8 mouse cellular contexts compared by ENCODE assay signal in the genomic region with DNA sequence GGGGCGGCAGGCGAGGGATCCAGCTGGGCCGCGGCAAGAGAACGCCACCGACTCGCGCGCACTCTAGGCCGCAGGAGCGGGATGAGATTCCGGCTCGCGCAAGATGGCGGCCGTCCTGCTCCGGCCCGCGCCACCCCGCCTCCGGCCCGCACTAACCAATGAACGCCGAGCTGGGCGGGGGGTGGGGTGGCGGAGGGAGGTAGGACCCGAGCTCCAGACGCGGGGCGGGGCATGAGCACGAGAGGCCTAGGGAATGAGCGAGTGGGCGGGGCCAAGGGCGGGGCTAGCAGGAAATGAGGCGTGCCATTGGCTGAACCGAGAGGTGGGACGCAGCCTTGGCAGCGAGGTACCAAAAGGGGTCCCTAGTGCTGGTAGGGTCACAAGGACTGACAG. TPM values are rescaled to one million over a fixed set of nuclear protein-coding genes. Genes with fewer than 3 reads are reported as not detected.
DNase-seq lines count a peak whose midpoint lies in the region; ATAC-seq and TF ChIP-seq lines count a peak whose summit lies in the region.

A gene (minus strand): TSS at position 105 of the 393 bp plus-strand sequence.

- peak within 1 kb of the TSS; percentile 94 for H3K4me3 ChIP-seq in bone marrow, adult 2 months (replicated peaks; ENCODE audit: control insufficient read depth, low read depth, low read length)
- peak within 1 kb of the TSS; percentile 88 for H3K4me3 ChIP-seq in embryonic facial prominence, embryonic 15.5 days (replicated peaks)
- peak within 1 kb of the TSS; percentile 98 for H3K4me3 ChIP-seq in heart, embryonic 10.5 days
- H3K4me3 ChIP-seq in kidney, embryonic 15.5 days (replicated peaks) = peak within 1 kb of the TSS; percentile 98

- no peaks in the 10 kb centered on the region for H3K9me3 ChIP-seq in embryonic facial prominence, embryonic 15.5 days (replicated peaks)
- H3K9me3 ChIP-seq in heart, embryonic 10.5 days = no peaks in the 10 kb centered on the region
- no peaks in the 10 kb centered on the region for H3K9me3 ChIP-seq in kidney, embryonic 15.5 days (replicated peaks)

- TF ChIP-seq CTCF in bone marrow, adult 2 months (IDR thresholded peaks at IDR 0.05; ENCODE audit: control insufficient read depth, insufficient read depth, low read length) = no peak

- peaks cover 2% of the 10 kb centered on the region; the same call in 1 of the 2 replicates for H3K4me1 ChIP-seq in bone marrow, adult 2 months (ENCODE audit: control insufficient read depth, insufficient read depth, low read length)
- peaks cover 24% of the 10 kb centered on the region for H3K4me1 ChIP-seq in embryonic facial prominence, embryonic 15.5 days
- peaks cover 25% of the 10 kb centered on the region for H3K4me1 ChIP-seq in heart, embryonic 10.5 days
- H3K4me1 ChIP-seq in kidney, embryonic 15.5 days = peaks cover 21% of the 10 kb centered on the region

- H3K27ac ChIP-seq in bone marrow, adult 2 months (ENCODE audit: control insufficient read depth, insufficient read depth, low read depth, low read length, poor library complexity) = peak within 1 kb of the TSS; percentile 92
- peak within 1 kb of the TSS; percentile 95 for H3K27ac ChIP-seq in embryonic facial prominence, embryonic 15.5 days (replicated peaks)
- H3K27ac ChIP-seq in heart, embryonic 10.5 days = peak within 1 kb of the TSS; percentile 99
- peak within 1 kb of the TSS; percentile 96 for H3K27ac ChIP-seq in kidney, embryonic 15.5 days

- TF ChIP-seq POLR2A in bone marrow, adult 2 months (IDR thresholded peaks at IDR 0.05; ENCODE audit: borderline replicate concordance, control insufficient read depth, low read depth, low read length) = peak; percentile 86

- DNase-seq in 416B (ENCODE audit: low read depth) (peak; percentile 93), liver (peak; percentile 100)
- peak; percentile 100 for DNase-seq in heart, embryonic 10.5 days (ENCODE audit: low spot score)
- peak; percentile 99 to 100 for DNase-seq in spleen, postnatal 4 days (ENCODE audit: low spot score in 2 of 2)

- H3K9ac ChIP-seq in embryonic facial prominence, embryonic 15.5 days = peak within 1 kb of the TSS; percentile 94
- H3K9ac ChIP-seq in kidney, embryonic 15.5 days = peak within 1 kb of the TSS; percentile 94

- no peaks in the 10 kb centered on the region for H3K27me3 ChIP-seq in embryonic facial prominence, embryonic 15.5 days
- H3K27me3 ChIP-seq in heart, embryonic 10.5 days (ENCODE audit: insufficient read depth, poor library complexity, severe bottlenecking) = peaks cover 3% of the 10 kb centered on the region; the same call in 1 of the 2 replicates
- no peaks in the 10 kb centered on the region for H3K27me3 ChIP-seq in kidney, embryonic 15.5 days

- WGBS in bone marrow, adult 2 months = under 1% methylated on average over 38 of the region's 38 CpGs
- WGBS in embryonic facial prominence, embryonic 15.5 days = 0% methylated on average over 38 of the region's 38 CpGs
- WGBS in heart, embryonic 10.5 days = under 1% methylated on average over 38 of the region's 38 CpGs
- WGBS in kidney, embryonic 15.5 days = under 1% methylated on average over 29 of the region's 38 CpGs

- peak within 1 kb of the TSS; percentile 72 for H3K4me2 ChIP-seq in embryonic facial prominence, embryonic 15.5 days (replicated peaks)
- H3K4me2 ChIP-seq in kidney, embryonic 15.5 days = peak within 1 kb of the TSS; percentile 82

- no peaks in the 10 kb centered on the region for H3K36me3 ChIP-seq in embryonic facial prominence, embryonic 15.5 days
- H3K36me3 ChIP-seq in heart, embryonic 10.5 days = peaks cover 2% of the 10 kb centered on the region; the same call in 1 of the 2 replicates
- H3K36me3 ChIP-seq in kidney, embryonic 15.5 days = no peaks in the 10 kb centered on the region

- peak; percentile 97 for ATAC-seq in embryonic facial prominence, embryonic 15.5 days (ENCODE audit: insufficient number of reproducible peaks, low FRiP score, low TSS enrichment, low read depth)
- peak; percentile 98 for ATAC-seq in kidney, embryonic 15.5 days (replicated peaks; ENCODE audit: low FRiP score)
- peak; percentile 93 for ATAC-seq in monocyte, adult 5-6 weeks (replicated peaks; ENCODE audit: insufficient number of reproducible peaks, low FRiP score, low TSS enrichment, poor library complexity, severe bottlenecking)

RNA-seq across cellular contexts. Expression of the gene that starts here (rescaled TPM):
- 0.66 and 2.2 TPM in 2 replicates for polyA plus RNA-seq in bone marrow, adult 2 months (2011; ENCODE audit: insufficient read depth, insufficient read length, low replicate concordance, missing spikeins)
- 0.22 and 0.29 TPM in 2 replicates for polyA plus RNA-seq in embryonic facial prominence, embryonic 15.5 days (2015; fragmentation: Nextera tagmentation; extraction: Ambion mirVana)
- 0.22 and 0.25 TPM in 2 replicates for polyA plus RNA-seq in heart, embryonic 10.5 days (2016; fragmentation: Nextera tagmentation; extraction: Ambion mirVana)
- 0.57 and 1.1 TPM in 2 replicates for polyA plus RNA-seq in kidney, embryonic 15.5 days (2015; fragmentation: Nextera tagmentation; extraction: Ambion mirVana)
- 2.1 to 2.9 TPM (median 2.5 TPM) in 3 replicates for total RNA-seq in monocyte, adult 5-6 weeks (2017)

Comparison
In these comparisons a context has a peak if more than half of its experiments do, and no peak if none do; other contexts are left out.
1. Peak in every context shown above with its lines: DNase-seq, ATAC-seq, H3K4me3 ChIP-seq and H3K27ac ChIP-seq.
2. Peak in ATAC-seq, H3K4me3 ChIP-seq, H3K27ac ChIP-seq, H3K9ac ChIP-seq and H3K4me2 ChIP-seq in embryonic facial prominence, embryonic 15.5 days; RNA of the gene not detected or under 1 TPM.
3. Peak in DNase-seq, H3K4me3 ChIP-seq and H3K27ac ChIP-seq in heart, embryonic 10.5 days; RNA of the gene not detected or under 1 TPM.